Mouse (Mus musculus): ENCODE results near the gene Ifi27l2b.
"Not testable (repeated sequence)": the region's sequence is repeated elsewhere in the genome, so short reads cannot be mapped to it uniquely, and the experiment has no call there.

Ifi27l2b gene

DNA sequence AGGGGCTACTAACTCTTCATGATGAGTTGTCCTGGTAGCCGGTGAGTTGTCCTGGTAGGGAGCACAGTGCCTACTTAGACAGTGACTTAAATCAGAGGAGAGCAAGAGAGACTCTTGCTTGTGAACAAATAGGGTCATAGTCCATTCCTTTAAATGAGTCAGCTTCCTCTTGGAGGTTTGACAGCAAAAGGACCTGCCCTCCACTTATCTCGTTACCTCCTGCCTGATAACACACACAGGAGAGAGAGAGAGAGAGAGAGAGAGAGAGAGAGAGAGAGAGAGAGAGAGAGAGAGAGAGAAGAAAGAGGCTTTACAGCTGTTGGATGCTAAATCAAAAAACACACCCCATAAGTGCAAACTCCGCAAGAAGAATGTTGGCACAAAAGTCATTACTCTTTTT lies at the start of gene Ifi27l2b:
Gene Ifi27l2b, minus strand, starts transcription at position 84 of the 400 bp plus-strand sequence.
- DNase-seq (ENCODE audit: extremely low spot score, low spot score): no peak

DNA sequence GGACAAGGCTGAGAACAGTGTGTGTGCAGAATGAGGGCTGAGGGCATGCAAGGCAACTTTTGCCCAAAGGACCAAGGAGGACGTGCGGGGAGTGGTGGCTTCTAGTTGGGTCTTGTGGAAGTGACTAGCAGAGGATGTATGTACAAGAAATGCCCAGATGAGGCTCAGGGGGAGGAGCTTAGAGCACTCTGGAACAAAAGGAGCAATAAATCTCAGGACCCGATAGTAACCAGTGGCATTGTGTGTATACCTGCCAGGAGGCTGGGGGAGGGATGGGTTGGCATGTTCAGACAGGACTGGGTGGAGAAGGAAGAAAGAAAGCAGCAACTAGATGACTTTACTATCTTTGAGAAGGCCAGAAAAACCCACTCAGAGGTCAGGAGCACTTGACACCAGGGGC lies 47.4 kb upstream of the Ifi27l2b start:
- no peak for DNase-seq (ENCODE audit: extremely low spot score, low spot score)

- DNase-seq (ENCODE audit: extremely low spot score, low spot score): no peak
These were observed 46.3 kb upstream of the Ifi27l2b start for GRCm38 (mm10) chr12:103503300-103503699.

DNA sequence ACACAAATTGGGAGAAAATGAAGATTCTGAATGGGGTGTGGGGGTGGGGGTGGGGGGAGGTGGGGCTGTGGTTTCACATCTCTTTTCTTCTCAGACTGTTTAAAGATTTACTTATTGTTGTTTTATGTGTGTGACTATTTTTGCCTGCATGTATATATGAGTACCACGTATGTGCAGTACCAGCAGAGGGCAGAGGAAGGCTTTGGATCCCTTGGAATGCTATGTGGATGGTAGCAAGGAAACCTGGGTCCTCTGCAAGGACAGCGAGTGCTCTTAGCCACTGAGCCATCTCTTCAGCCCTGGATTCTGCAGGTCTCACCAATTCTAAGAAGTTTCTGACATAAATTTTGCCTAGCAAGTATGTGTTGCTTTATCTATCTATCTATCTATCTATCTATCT lies 42.2 kb upstream of the Ifi27l2b start:
- no peak for DNase-seq (ENCODE audit: extremely low spot score, low spot score)

DNA sequence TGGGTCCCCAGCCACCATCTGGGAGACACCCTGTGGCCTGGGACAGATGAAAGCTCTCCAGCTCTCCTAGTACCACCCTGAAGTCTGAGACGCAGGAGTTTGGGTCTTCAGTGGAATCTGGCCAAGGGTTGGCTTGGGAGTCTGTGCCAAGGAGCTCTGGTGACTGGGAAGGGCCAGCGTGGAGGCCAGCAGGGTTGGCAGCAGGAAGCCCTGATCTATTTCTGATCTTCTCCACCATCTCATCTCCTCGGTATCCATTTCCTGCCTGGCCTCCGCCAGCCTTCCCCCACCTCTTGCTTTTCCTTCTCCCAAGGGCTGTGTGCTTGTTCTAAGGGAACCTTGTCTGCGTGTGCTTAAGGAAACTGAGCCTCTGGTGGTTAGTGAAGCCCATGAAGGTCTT lies 41.7 kb upstream of the Ifi27l2b start:
- DNase-seq (ENCODE audit: extremely low spot score, low spot score): no peak

GRCm38 (mm10) chr12:103494486-103494885 lies 37.5 kb upstream of the Ifi27l2b start:
- DNase-seq (ENCODE audit: extremely low spot score, low spot score): peak; percentile 23

DNA sequence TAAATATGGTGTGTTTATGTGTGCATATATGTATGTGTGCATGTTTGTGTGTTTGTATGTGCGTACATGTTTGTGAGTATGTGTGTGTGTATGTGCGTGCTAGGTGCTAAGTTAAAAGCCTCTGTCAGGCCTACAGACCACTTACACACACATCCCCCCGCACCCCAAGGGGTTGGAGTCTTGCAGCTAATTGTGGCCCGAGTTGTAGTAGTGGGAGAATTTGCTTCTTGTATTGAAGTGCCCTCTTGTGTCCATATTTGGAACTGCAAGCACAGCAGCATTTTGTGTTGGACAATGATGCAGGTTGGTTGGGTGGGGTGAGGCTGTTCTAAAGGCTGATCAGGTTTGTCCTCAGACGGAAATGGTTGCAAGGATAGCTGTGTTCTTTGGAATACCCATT lies 35.7 kb upstream of the Ifi27l2b start:
- peak; percentile 59 for DNase-seq (ENCODE audit: extremely low spot score, low spot score)

DNA sequence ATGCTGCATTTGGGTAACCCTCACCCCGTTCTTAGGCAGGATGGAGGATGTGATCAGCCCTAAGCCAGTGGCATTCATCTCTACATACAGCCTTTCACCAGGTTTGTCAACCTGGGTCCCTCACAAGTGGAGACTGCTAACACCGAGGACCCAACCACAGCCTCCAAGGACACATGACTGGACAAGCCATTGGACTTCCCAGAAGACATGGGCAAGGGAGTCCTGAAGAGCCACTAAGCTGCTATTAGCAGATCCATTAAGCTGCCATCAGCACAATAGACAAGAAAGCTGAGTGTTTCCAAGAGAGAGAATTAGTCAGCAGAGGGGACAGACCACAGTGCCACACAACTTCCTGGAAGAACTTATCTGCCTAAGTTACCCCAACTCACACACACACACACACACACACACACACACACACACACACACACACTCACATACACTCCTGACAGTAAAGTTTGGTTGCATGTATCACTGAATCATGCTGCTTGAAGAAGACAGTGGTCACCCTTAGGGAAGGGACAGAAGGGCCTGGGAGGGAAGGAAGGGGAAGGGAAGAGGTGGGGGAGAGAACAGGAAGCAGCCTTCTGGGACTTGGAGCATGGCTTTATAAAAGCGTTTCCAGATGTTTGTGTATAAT lies 34.2 kb upstream of the Ifi27l2b start:
- no peak for DNase-seq (ENCODE audit: extremely low spot score, low spot score)

DNA sequence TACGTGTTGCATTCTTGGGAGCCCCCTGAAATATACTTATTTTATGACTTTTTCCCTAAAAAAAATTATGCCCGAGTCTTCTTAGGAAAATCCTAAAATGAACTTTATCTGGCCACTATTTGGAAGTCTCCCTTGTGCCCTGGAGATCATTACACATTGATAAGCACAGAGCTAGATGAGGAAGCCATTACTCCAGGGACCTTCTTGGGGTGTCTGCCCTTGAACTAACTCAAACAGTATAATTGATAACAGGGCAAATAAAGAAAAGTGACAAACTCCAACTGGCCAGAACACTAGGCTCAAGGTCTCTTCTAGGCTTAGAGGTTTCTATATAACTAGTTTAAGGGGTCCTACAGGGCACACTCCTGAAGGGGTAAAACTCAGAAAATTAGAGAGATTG lies 30.7 kb upstream of the Ifi27l2b start:
- DNase-seq (ENCODE audit: extremely low spot score, low spot score): no peak

GRCm38 (mm10) chr12:103487276-103487675 lies 30.3 kb upstream of the Ifi27l2b start:
- no peak for DNase-seq (ENCODE audit: extremely low spot score, low spot score)

- no peak for DNase-seq (ENCODE audit: extremely low spot score, low spot score)
These were observed 29.7 kb upstream of the Ifi27l2b start for GRCm38 (mm10) chr12:103486726-103487125.

- DNase-seq (ENCODE audit: extremely low spot score, low spot score): not testable (repeated sequence)
These were observed 27.4 kb upstream of the Ifi27l2b start for GRCm38 (mm10) chr12:103484200-103484972.

GRCm38 (mm10) chr12:103482781-103483180 lies 25.8 kb upstream of the Ifi27l2b start:
- no peak for DNase-seq (ENCODE audit: extremely low spot score, low spot score)

- no peak for DNase-seq (ENCODE audit: extremely low spot score, low spot score)
These were observed 24.6 kb upstream of the Ifi27l2b start for GRCm38 (mm10) chr12:103481671-103482070.

- DNase-seq (ENCODE audit: extremely low spot score, low spot score): no peak
These were observed 20.5 kb upstream of the Ifi27l2b start for GRCm38 (mm10) chr12:103477461-103478015.

- DNase-seq (ENCODE audit: extremely low spot score, low spot score): no peak
These were observed 19.9 kb upstream of the Ifi27l2b start for GRCm38 (mm10) chr12:103476779-103477389.

- no peak for DNase-seq (ENCODE audit: extremely low spot score, low spot score)
These were observed 17.5 kb upstream of the Ifi27l2b start for GRCm38 (mm10) chr12:103474481-103474880.

DNA sequence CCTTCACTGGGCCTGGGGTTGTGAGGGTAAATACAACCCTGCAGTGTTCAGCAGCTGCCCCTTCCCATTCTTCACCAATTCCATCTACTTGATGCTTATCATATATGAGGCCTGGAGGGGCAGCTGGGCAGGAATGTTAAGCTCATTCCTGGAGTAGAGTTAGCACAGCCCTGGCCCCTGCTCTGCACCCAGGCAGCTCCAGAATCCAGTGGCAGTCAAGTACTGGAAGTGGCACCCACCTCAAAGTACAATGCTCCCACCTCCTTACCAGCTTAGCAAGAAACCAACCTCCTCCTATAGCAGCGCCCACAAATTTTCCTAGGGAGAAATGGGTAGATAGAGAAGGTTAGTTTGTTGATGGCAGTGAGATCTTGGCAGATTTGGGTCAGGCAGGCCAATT lies 296 bp downstream of the Ifi27l2b start:
- DNase-seq (ENCODE audit: extremely low spot score, low spot score): not testable (repeated sequence)

- DNase-seq (ENCODE audit: extremely low spot score, low spot score): no peak
These were observed 3.7 kb downstream of the Ifi27l2b start for GRCm38 (mm10) chr12:103453361-103453760.

DNA sequence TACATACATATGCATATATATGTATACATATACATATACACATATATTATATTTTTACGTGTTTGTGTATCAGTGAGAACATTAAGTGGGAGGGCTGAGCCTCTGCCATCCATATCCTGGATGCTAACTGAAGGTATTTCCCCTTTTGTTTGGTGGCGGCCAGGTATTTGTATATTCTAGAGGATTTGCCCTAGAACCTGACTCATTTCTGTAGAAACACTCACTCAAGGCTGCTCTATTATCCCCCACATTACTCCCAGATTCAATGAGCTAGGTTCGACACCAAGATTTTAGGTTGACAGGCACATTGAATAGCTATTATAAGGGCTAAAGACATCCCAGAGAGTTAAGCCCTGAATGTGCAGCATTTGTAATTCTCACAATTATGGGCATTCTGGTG lies 12.0 kb downstream of the Ifi27l2b start:
- DNase-seq (ENCODE audit: extremely low spot score, low spot score): no peak

DNA sequence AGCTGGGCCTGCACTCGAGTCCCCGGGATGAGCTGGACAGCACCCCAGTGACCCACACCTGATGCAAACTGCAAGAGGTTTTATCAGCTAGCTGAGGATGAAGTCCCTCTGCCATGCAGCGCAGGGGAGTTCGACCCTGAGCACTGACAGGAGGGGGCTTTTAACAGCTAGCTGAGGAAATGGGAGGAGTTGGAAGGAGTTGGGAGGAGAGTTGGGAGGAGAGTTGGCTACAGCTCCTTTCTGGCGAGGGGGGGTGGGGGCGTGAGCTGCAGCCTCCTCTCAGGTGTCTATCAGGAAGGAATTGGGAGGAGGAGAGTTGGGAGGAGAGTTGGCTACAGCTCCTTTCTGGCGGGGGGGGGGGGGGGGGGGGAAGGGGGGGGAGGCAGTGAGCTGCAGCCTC lies 12.8 kb downstream of the Ifi27l2b start:
- not testable (repeated sequence) for DNase-seq (ENCODE audit: extremely low spot score, low spot score)

- no peak for DNase-seq (ENCODE audit: extremely low spot score, low spot score)
These were observed 13.5 kb downstream of the Ifi27l2b start, which contains the start of gene Ifi27l2a for GRCm38 (mm10) chr12:103443524-103443923. Ifi27l2a (minus strand) TSS chr12:103443680.
